Mouse (Mus musculus) layer of hippocampus, postnatal 25 days (tissue): ENCODE results near the gene Myom3. TPM values are rescaled to one million over a fixed set of nuclear protein-coding genes. Genes with fewer than 3 reads are reported as not detected.
A peak's percentile ranks its signal among the peaks of the same experiment; 100 is the strongest.

ENCODE experiments used
- DNase-seq, 2 experiments: peaks; one replicate each; pipeline ENCODE4 v3.0.0; 2022; ENCODE audit warnings: mixed read lengths in 2 of 2, low spot score in 1 of 2; ENCODE audit errors: extremely low spot score in 1 of 2
- total RNA-seq, 2 experiments: library from RNA; stranded (reverse); gene quantifications; 2 replicates each; pipeline ENCODE4 v1.2.3; 2021

Gene Myom3
- total RNA-seq, 2 experiments from 2014 or later = 0.66 to 1.2 TPM

- DNase-seq = peak; percentile 86 to 95
These were observed 42.0 kb downstream of the Myom3 start for GRCm38 (mm10) chr4:135801543-135801942.

GRCm38 (mm10) chr4:135803299-135803698 lies 43.8 kb downstream of the Myom3 start:
- DNase-seq = no peak

GRCm38 (mm10) chr4:135804169-135804568 lies 44.7 kb downstream of the Myom3 start:
- no peak for DNase-seq

- DNase-seq = no peak
These were observed 55.4 kb downstream of the Myom3 start for GRCm38 (mm10) chr4:135814896-135815295.

GRCm38 (mm10) chr4:135816905-135817622 lies 57.5 kb downstream of the Myom3 start:
- DNase-seq = peak in 1 of 2 experiments; percentile 72

GRCm38 (mm10) chr4:135818366-135818765 lies 58.9 kb downstream of the Myom3 start:
- DNase-seq = no peak

- no peak for DNase-seq
These were observed 60.5 kb downstream of the Myom3 start for GRCm38 (mm10) chr4:135819826-135820526.

- no peak for DNase-seq
These were observed 62.3 kb downstream of the Myom3 start for GRCm38 (mm10) chr4:135821772-135822171.

GRCm38 (mm10) chr4:135823298-135823697 lies 63.8 kb downstream of the Myom3 start:
- DNase-seq = no peak

GRCm38 (mm10) chr4:135824254-135824653 lies 64.7 kb downstream of the Myom3 start:
- DNase-seq = no peak

GRCm38 (mm10) chr4:135828491-135828890 lies 69.0 kb downstream of the Myom3 start:
- DNase-seq = peak in 1 of 2 experiments; percentile 29

GRCm38 (mm10) chr4:135832070-135832469 lies 72.6 kb downstream of the Myom3 start:
- no peak for DNase-seq

GRCm38 (mm10) chr4:135833301-135834123 lies 74.0 kb downstream of the Myom3 start:
- DNase-seq = no peak

- no peak for DNase-seq
These were observed 74.7 kb downstream of the Myom3 start for GRCm38 (mm10) chr4:135834124-135834717.

- no peak for DNase-seq
These were observed 79.4 kb downstream of the Myom3 start for GRCm38 (mm10) chr4:135838925-135839292.

- no peak for DNase-seq
These were observed 79.9 kb downstream of the Myom3 start for GRCm38 (mm10) chr4:135839293-135840011.

GRCm38 (mm10) chr4:135844400-135844799 lies 84.9 kb downstream of the Myom3 start:
- DNase-seq = no peak

- DNase-seq = no peak
These were observed 88.1 kb downstream of the Myom3 start for GRCm38 (mm10) chr4:135847581-135847980.

- peak in 1 of 2 experiments; percentile 40 for DNase-seq
These were observed 91.0 kb downstream of the Myom3 start for GRCm38 (mm10) chr4:135850411-135851095.
